Mouse (Mus musculus) right cerebral cortex, adult 2 months (tissue): ENCODE results near the gene Rnf150.

Source experiments
- DNase-seq, 2 experiments: peaks; one replicate each; pipeline ENCODE4 v3.0.0; 2021 to 2022; ENCODE audit warnings: low spot score in 2 of 2

The Rnf150 gene

GRCm38 (mm10) chr8:82939912-82940311 is 76.8 kb downstream of the Rnf150 start:
- peak in 1 of 2 experiments; percentile 27 for DNase-seq

GRCm38 (mm10) chr8:82943223-82944006 is 80.3 kb downstream of the Rnf150 start:
- no peak for DNase-seq

GRCm38 (mm10) chr8:82945867-82946266 is 82.7 kb downstream of the Rnf150 start:
- DNase-seq = no peak

- no peak for DNase-seq
Measured at GRCm38 (mm10) chr8:82946658-82947057, 83.5 kb downstream of the Rnf150 start.

- DNase-seq = no peak
Measured at GRCm38 (mm10) chr8:82955162-82955754, 92.1 kb downstream of the Rnf150 start.

GRCm38 (mm10) chr8:82959491-82959890 is 96.3 kb downstream of the Rnf150 start:
- DNase-seq = peak in 1 of 2 experiments; percentile 26

- no peak for DNase-seq
Measured at GRCm38 (mm10) chr8:82959980-82960610, 96.9 kb downstream of the Rnf150 start.

GRCm38 (mm10) chr8:82964537-82964936 is 101.4 kb downstream of the Rnf150 start:
- DNase-seq = no peak

- peak; percentile 41 to 54 for DNase-seq
Measured at GRCm38 (mm10) chr8:82967879-82968678, 104.9 kb downstream of the Rnf150 start.

GRCm38 (mm10) chr8:82969967-82970366 is 106.8 kb downstream of the Rnf150 start:
- DNase-seq = no peak

- no peak for DNase-seq
Measured at GRCm38 (mm10) chr8:82972812-82973211, 109.7 kb downstream of the Rnf150 start.

GRCm38 (mm10) chr8:82973331-82973730 is 110.2 kb downstream of the Rnf150 start:
- DNase-seq = no peak

GRCm38 (mm10) chr8:82981244-82981855 is 118.2 kb downstream of the Rnf150 start:
- DNase-seq = no peak

- no peak for DNase-seq
Measured at GRCm38 (mm10) chr8:82982873-82983272, 119.7 kb downstream of the Rnf150 start.

GRCm38 (mm10) chr8:82983301-82983700 is 120.1 kb downstream of the Rnf150 start:
- DNase-seq = no peak

GRCm38 (mm10) chr8:82992093-82992492 is 128.9 kb downstream of the Rnf150 start:
- DNase-seq = no peak

GRCm38 (mm10) chr8:82995727-82996438 is 132.7 kb downstream of the Rnf150 start:
- DNase-seq = no peak

- DNase-seq = no peak
Measured at GRCm38 (mm10) chr8:82996843-82997242, 133.7 kb downstream of the Rnf150 start.

- no peak for DNase-seq
Measured at GRCm38 (mm10) chr8:82998778-82999177, 135.6 kb downstream of the Rnf150 start.

- DNase-seq = no peak
Measured at GRCm38 (mm10) chr8:83003187-83003586, 140.0 kb downstream of the Rnf150 start.

GRCm38 (mm10) chr8:83009481-83009880 is 146.3 kb downstream of the Rnf150 start:
- DNase-seq = no peak
